Mouse (Mus musculus) adrenal gland, adult 8-10 months (tissue): ENCODE results near the gene Nr2f1. TPM values are rescaled to one million over a fixed set of nuclear protein-coding genes. Genes with fewer than 3 reads are reported as not detected.
"Not testable (repeated sequence)": the region's sequence is repeated elsewhere in the genome, so short reads cannot be mapped to it uniquely, and the experiment has no call there.

Experiments used
- DNase-seq: peaks from one replicate; pipeline ENCODE4 v3.0.0; 2022
- total RNA-seq, 4 experiments: library from RNA; stranded (reverse); gene quantifications; 2 replicates each; pipeline ENCODE4 v1.2.4; 2022

The Nr2f1 gene
- 10 to 100 TPM; 19.1 to 26.2 (median 21.7) TPM for total RNA-seq

DNA sequence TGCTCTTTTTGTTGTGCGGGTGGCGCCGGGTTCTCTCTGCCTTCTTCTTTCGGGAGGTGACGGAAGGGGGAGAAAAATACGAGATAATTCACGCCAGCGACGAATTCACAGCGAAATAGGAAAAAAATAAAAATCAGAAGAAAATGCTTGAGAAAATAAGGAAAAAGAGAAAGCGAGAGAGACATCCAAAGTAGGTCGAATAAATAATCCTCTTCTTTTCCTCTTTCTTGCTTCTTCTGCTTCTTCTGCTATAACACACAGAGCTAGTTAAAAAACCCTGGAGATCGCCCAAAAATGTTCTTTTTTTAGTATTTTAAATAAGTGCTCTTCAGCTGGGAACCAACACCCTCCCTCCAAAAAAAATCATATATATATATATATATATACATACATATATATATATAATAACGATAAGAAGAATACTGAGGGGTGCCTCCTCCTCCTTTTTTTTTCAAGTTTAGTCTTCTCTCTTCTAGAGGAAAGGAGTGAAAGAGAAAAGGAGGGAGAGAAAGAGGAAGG is at the start of gene Nr2f1:
Gene Nr2f1 (minus strand): TSS at position 116 of the 519 bp plus-strand sequence.
- no peak for DNase-seq

DNA sequence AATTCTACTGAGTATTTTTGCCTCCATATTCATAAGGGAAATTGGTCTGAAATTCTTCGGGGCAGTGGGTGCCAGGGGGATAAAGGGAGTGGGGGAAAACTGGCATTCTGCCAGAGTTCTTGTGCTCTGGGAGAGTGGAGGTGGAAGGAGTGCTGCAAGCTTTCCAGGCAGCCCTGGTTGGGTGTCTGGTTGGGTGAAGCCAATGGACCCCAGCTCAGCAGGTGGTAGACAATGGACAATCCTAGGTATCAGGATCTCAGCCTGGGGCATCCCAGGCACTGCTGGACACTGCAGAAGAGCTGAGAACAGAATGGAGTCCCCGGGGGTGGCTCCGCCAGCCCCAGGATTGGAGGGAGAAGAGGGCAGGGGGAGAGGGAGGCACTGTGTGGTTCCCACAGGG is 22.1 kb upstream of the Nr2f1 start:
- no peak for DNase-seq

DNA sequence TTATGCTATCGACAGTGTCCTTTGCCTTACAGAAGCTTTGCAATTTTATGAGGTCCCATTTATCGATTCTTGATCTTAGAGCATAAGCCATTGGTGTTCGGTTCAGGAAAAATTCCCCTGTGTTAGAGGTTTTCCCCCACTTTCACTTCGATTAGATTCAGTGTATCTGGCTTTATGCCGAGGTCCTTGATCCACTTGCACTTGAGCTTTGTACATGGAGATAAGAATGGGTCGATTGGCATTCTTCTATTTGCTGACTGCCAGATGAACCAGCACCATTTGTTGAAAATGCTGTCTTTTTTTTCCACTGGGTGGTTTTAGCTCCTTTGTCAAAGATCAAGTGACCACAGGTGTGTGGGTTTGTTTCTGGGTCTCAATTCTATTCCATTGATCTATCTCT is 20.7 kb upstream of the Nr2f1 start:
- DNase-seq, result not testable (repeated sequence)

- DNase-seq, result no peak
Observed at GRCm38 (mm10) chr13:78215223-78215622, 15.7 kb upstream of the Nr2f1 start.

DNA sequence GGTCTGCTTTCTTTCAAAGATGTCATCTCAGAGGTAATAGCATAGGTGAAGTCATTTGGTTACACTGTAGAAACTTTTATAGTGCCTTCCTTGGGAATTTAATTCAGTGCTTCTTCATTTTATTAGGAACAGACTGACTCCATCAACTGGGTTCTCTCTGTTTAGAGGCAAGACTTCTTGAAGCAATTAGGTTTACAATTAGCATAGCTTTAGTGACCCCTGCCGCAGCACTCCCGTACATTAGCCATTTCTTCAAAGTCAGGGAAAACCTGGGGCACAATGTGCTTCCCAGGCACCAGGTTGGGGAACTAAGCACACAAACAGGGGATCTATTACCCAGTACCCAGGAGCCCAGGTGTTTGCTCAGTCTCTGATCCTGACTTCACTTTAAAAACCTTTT is 13.6 kb upstream of the Nr2f1 start:
- no peak for DNase-seq

- DNase-seq, result no peak
Observed at GRCm38 (mm10) chr13:78212111-78212510, 12.6 kb upstream of the Nr2f1 start.

DNA sequence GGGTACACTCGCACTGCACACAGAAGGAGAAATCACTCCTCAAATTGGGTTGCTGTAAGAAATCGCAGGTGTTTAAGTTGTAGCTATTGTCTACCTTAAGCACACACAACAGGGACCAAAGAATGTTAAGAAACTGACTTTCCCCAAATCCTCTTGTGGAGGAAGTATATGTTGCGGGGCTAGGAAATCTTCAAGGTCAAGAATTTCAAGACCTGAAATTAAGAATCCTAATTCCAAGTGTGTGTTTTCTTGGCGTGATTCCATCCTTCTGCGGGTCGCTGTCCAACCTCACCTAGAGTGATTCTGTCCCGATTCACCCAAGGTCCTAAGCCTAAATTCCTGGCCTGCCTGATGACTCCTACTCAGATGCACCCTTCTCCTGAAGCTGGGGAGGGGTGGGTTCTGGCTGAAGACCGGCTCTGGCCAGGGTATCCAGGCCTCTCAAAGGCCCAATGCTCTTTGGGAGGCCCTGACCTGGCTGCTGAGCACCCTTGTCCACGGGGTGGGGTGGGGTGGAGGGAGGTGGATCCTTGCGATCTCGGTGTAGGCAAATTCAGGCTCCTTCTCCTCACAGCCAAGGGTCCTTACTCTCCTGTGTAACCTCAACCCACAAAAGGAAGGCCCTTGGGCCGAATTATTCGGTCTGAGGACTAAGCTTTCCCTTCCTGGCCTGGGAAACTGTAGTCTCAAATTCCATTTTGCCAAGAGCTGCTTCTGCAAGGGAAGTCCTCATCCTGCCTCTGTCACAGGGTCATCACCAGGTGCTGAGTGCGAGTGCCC is 11.9 kb upstream of the Nr2f1 start:
- no peak for DNase-seq

DNA sequence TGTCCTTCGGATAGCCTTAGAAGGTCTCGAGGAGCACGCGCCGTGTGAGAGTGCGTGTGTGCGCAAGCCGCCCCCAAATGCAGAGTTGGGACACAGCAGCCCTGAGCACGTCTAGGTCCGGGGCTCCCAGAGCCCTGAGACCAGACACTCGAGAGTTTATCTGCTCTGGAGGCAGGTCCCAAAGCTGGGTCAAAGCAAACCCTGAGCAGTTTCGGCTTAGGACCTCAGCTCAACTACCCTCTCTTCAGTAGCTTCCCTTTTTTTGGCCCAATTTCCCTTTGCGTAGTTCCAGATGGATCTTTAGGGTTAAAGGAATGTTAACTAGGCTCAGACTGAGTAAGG is 11.2 kb upstream of the Nr2f1 start:
- DNase-seq, result no peak

DNA sequence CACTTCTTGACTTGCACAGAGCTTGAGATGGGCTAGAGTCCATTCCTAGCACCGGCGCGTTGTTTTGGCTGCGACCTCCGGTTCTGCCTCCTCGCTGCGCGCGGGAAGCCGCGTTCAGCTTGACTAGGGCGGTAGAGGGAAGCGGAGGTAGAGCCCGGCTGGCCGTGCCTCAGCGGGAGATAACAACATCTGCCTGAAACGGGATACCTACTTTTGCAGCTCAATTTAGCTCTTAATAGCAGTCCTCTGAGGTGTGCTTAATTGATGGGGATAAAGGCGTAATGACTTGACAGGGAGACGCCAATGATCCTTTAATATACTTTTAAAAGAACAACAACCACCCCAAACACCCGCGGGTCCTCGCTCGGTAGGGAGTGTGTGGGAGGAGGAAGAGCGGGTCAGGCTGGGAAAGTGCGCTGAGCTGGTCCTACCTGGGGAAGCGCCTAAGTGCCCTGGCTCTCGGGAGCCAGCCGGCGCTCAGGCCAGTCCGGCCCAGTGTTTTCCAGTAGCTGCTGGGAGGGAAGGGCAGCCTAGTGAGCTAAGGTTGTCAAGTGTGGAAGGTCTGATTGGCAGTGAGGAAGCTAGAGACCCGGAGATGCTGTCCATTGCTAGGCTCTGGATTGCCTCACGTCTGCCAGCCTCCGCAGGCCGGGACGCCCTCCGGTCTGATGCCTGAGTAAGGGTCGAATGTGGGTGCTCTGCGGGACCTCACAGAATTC is 10.6 kb upstream of the Nr2f1 start:
- no peak for DNase-seq

GRCm38 (mm10) chr13:78209611-78210028 is 10.1 kb upstream of the Nr2f1 start:
- DNase-seq, result no peak

GRCm38 (mm10) chr13:78208689-78209410 is 9.3 kb upstream of the Nr2f1 start:
- no peak for DNase-seq

GRCm38 (mm10) chr13:78207796-78208645 is 8.5 kb upstream of the Nr2f1 start:
- DNase-seq, result no peak

DNA sequence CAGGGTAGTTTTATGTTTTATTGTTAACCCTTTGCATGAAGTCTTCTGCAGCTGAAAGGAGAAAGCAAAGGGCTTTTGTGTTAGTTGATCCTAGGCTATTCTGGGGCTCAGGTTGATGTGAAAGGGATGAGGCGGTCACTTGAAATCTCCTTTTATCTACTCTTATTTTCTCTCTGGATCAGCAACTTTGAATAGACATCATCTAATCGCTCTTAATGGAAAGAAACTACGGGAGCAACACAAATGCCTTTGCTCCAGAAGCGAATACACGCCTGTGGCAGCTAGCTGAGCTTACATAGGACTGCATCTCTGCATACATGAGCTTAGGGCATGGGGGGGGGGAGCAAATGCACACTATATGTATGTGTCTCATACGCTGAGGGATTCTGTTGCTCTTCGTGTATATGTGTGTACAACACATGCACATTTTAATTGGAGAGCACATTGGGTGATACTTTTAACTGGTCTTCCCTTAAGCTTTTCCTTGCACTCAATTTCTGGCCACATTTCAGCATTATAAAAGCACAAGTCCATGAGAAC is 7.4 kb upstream of the Nr2f1 start:
- DNase-seq, result no peak

DNA sequence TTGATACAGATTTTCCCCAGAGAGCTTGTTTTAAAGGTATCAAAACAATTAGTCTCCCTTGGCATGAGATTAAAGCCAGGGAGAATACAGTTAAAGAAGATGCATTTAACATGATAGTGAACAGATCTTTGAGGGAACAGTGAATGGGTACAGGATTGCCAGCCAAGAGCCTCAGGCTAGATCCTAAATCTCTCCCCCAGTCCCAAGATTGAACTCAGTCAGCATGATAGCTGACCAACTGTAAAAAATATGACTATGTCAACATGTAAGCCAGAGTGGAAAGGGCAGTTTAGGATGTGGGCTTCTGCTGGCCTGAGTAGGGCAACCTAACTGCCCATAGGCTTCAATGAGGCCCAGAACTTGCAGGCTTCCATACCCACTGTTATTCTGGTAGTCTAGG is 5.9 kb upstream of the Nr2f1 start:
- no peak for DNase-seq

GRCm38 (mm10) chr13:78203348-78204061 is 3.9 kb upstream of the Nr2f1 start:
- no peak for DNase-seq

- no peak for DNase-seq
Observed at GRCm38 (mm10) chr13:78202574-78203347, 3.2 kb upstream of the Nr2f1 start.

DNA sequence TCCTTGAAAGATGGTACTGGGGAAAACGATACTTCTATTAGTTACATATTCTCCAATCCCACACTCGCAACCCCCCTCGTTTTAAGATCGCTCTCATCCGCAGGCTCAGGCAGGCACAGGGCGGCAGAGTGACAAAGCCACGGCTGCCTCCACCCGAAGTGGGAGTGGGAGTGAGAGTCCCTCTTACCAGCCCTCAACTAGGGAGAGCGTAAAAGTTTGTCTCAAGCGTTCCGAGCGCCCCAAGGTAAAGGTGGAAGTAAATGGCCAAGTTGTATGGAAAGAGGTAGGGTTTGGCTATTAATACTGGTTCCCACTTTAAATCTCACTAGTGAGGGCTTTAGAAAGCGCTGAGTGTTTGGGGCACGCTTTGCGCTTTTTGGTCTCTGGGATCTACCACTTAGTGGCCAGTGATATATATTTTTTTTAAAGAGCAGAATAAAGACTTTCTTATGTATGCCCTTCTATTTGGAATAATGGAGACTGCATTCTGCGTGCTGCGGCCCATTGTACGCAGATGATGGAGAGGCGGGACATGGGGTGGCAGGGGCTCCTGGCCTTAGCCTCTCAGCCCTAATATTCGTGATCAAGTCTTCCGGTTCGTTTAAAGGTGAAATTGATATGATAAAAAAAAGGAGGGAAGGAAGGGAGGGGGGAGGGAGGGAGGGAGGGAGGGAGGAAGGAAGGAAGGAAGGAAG is 2.5 kb upstream of the Nr2f1 start:
- no peak for DNase-seq

DNA sequence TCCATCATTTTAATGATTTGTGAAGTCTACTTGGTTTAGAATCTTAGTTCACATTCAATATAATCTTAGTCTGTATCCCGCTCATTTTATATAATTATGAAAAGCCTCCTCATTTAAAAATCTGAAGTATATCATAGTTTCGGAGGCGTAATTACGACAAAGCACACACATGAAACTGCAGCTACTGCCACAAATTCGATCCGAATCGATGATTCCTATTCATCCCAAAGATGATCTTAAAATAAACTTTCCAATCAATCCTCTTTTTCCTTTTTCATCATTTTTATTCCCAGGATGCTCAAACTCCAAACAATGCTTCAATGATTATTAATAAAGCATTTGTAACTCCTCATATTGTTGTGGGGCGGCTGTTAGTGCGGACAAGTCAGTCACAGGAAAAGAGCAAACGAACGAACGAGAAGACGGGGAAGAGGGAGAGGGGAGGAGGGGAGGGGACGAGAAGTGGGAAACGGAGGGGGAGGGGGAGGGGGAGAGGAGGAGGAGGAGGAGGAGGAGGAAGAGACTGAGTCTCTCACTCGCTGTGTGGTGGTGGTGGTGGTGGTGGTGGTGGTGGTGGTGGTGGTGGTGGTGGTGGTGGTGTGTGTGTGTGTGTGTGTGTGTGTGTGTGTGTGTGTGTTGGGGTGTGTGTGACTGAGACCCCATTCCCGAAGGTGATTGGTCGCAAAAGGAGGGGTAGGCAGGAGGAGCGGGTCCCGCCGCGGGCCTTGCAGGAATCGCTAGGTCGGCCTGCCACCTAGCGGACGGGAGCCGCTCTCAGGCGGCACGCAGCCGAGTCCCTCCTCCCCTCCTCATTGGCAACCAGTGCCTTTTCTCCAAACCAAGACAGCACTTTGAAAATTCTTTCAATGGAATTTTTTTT is 1.7 kb upstream of the Nr2f1 start:
- DNase-seq, result peak; percentile 89

DNA sequence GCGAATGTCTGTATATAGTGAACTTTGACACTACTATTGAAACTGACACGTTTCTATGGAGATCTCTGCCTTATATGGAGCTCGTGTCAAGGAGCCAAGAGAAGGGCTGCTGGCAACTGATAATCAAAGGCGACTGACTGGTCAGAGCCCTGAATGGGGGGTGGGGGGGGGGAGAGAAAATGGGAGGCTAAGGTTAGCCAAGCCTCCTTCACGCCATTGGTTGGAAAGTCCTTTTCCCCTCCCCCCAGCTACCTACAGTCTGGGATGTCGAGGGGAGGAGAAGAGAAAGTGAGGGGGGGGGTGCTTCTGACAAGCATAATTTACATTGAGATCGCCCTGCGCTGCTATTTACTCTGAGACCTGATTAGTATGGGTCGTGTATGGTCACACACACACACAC is 850 bp upstream of the Nr2f1 start:
- DNase-seq, result peak; percentile 57
